Mouse (Mus musculus): ENCODE data around the gene Syt8. TPM values are rescaled to one million over a fixed set of nuclear protein-coding genes. Genes with fewer than 3 reads are reported as not detected.
A peak's percentile ranks its signal among the peaks of the same experiment; 100 is the strongest.

Syt8 gene
- 0.37 and 0.66 TPM in 2 replicates for polyA plus RNA-seq (2015; fragmentation: Nextera tagmentation; extraction: Ambion mirVana)

DNA sequence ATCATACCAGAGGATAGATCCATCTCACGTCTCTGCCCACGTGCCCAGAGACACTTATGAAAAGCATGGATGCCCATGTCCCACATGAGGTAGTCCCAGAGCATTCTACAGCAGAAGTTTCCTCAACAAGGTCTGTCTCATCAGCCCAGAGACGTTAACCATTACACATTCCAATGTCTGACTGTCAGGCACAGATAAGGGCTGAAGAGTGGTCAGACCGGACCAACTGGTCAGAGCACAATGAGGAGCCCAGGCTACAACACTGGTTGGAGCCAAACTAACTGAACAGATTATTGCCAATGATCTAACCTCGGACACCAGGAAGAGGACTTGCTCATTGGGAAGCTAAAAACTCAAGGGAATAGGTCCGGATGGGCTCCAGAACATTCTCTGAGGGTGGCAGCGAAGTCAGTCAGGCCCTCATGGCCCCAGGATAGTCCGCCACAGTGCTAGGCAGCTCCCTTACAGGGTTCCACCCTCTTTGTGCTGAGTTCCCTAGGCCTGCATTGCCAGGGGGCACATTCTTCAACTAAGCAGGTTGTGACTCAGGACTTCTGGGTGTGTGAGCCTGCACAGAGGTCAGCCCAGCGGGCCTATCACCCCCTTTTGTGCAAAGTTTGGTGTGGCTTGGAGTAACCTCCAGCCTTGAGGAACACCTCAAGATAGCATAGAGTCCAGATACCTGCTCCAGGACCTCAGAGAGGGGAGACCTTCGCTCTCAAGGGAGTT is at the start of gene Syt8:
Gene Syt8 (plus strand): TSS at position 714 of the 729 bp plus-strand sequence.
- Histone ChIP-seq H3K27me3 (no peaks in the 10 kb centered on the region), H3K9ac (peak within 1 kb of the TSS; percentile 58), H3K36me3 (no peaks in the 10 kb centered on the region), H3K9me3 (no peaks in the 10 kb centered on the region), H3K27ac (peak within 1 kb of the TSS; percentile 75), H3K4me3 (no peak within 1 kb of the TSS), H3K4me1 (peaks cover 55% of the 10 kb centered on the region), H3K4me2 (no peak within 1 kb of the TSS)
- no peak for ATAC-seq (ENCODE audit: insufficient number of reproducible peaks, insufficient read depth, low FRiP score, low TSS enrichment, low read depth)
- WGBS: 79% methylated on average over 10 of the region's 10 CpGs

DNA sequence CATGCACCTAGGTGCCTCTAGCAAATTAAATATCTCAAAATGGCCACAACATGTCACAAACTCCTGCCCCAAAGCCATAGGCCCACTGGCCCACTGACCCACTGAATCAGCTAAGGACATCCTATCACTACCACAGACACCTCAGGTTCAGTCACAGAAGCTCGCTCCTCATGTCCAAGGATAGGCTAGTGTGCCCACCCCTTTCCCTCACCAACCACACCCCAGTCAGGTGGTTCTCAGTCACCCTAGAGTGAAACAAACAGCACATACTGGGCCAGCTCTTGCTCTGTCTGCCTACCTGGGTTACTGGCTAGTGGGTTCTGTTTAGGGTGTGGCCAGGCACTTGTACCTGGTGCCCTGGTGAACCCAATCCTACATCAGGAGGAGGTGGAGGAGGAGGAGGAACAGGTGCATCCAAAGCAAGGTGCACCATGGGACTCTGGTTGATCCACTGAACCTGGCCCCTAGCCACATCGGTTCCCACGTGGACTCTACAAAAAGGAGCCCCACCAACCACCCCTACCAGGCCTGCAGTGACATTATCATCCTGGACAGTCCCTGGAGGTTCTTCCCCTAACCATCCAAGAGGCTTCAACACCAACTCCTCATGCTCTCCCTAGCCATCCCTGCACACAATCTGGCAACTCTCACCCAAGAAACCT is 48.8 kb upstream of the Syt8 start:
- H3K27ac ChIP-seq: no peak overlapping the region
- peaks cover 47% of the 10 kb centered on the region for H3K36me3 ChIP-seq
- H3K27me3 ChIP-seq: no peaks in the 10 kb centered on the region
- H3K9ac ChIP-seq: peak overlapping the region; percentile 95
- H3K4me2 ChIP-seq: peak overlapping the region; percentile 90
- H3K9me3 ChIP-seq: no peaks in the 10 kb centered on the region
- H3K4me3 ChIP-seq: peak overlapping the region; percentile 83
- H3K4me1 ChIP-seq: peaks cover 18% of the 10 kb centered on the region
- WGBS: 92% methylated on average over 3 of the region's 3 CpGs
- no peak for ATAC-seq (ENCODE audit: insufficient number of reproducible peaks, insufficient read depth, low FRiP score, low TSS enrichment, low read depth)

DNA sequence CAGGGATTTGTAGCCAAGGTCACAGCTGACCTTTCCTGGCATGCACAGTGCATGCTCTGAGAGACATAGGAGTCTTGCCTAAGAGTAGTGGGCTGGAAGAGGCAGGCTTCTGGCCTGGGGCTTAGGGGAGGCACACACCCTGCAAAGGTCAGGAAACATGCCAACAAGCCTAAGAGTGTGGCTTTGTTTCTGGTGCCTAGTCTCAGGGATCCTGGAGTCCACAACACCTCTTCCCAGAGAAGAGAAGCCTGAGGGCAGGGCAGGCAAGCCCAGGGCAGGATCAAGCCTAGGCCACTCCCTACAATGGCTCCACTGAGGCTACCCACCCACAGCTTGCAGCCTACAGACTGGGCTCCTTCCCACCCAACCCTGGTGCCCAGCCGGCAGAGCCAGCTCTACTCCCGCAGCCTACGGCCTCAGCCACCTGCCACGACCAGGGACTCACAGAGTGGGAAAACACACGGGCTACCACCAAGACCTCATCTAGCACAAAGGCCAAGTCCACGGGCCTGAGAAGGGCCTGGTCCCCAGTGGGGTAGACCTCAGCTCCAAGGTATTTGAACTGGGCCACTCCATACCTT is 47.9 kb upstream of the Syt8 start:
- H3K9me3 ChIP-seq: no peaks in the 10 kb centered on the region
- H3K36me3 ChIP-seq: peaks cover 39% of the 10 kb centered on the region
- H3K27me3 ChIP-seq: no peaks in the 10 kb centered on the region
- H3K9ac ChIP-seq: peak overlapping the region; percentile 95
- H3K27ac ChIP-seq: no peak overlapping the region
- 53% methylated on average over 6 of the region's 6 CpGs for WGBS
- peaks cover 18% of the 10 kb centered on the region for H3K4me1 ChIP-seq
- ATAC-seq (ENCODE audit: insufficient number of reproducible peaks, insufficient read depth, low FRiP score, low TSS enrichment, low read depth): no peak
- peak overlapping the region; percentile 83 for H3K4me3 ChIP-seq
- peak overlapping the region; percentile 90 for H3K4me2 ChIP-seq

DNA sequence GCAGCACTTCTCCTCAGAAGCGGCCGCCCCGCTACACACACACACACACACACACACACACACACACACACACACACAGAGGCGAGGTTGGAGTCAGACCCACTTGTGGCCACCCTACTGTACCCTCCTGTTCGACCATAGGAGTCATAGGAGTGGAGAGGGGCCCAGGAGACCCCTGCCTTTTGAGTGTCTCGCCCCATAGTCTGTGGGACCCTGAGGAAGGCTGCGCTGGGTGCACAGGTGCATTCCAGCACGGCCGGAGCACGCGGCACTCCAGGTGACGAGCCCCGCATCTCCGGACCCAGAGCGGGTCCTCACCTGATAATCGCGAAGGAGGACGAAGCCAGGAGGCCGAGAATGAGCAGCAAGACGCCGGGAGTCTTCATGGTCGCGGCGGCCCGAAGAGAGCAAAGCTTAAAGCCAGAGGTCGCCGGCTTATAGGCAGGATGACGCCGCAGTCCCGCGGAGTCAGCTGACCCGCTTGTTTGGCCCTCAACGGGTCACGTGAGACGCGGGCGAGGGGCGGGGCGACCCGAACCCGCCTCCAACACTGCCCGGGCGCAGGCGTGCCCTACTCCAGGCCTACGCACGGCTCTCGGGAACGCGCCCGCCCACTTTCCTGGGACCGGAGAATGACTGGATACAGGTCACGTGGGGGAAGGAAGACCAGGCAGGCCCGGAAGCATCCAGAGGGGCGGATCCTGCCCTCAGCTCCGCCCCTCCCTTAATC is 47.1 kb upstream of the Syt8 start, which contains the start of gene Ctsd:
Gene Ctsd (minus strand): TSS at position 620 of the 730 bp plus-strand sequence.
- Histone ChIP-seq H3K27ac (peak within 1 kb of the TSS; percentile 66), H3K27me3 (no peaks in the 10 kb centered on the region), H3K9me3 (no peaks in the 10 kb centered on the region), H3K9ac (peak within 1 kb of the TSS; percentile 95), H3K36me3 (peaks cover 30% of the 10 kb centered on the region), H3K4me3 (peak within 1 kb of the TSS; percentile 83), H3K4me1 (peaks cover 18% of the 10 kb centered on the region), H3K4me2 (peak within 1 kb of the TSS; percentile 90)
- WGBS: under 1% methylated on average over 54 of the region's 55 CpGs
- ATAC-seq (ENCODE audit: insufficient number of reproducible peaks, insufficient read depth, low FRiP score, low TSS enrichment, low read depth): peak; percentile 96

DNA sequence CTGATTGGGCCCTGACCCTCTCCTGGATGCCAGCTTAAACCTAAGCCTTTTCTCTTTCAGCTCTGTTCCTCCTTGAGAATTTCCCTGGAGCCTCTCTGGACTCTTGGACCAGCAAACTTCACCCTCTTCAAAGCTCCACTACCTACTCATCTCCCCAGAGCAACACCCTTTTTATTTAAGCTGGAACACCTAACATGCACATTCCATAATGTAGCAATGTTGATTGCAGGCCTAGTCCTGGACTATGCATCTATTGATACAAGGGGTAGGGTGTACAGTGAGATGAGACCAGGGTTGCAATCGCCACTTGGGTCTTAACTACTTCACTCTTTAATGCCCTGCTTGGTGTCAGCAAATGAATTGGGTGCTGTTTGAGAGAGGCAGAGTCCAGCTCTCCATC is 46.5 kb upstream of the Syt8 start:
- Histone ChIP-seq H3K4me3 (peak overlapping the region; percentile 83), H3K4me1 (peaks cover 18% of the 10 kb centered on the region), H3K36me3 (peaks cover 24% of the 10 kb centered on the region), H3K9ac (no peak overlapping the region), H3K27me3 (no peaks in the 10 kb centered on the region), H3K9me3 (no peaks in the 10 kb centered on the region), H3K27ac (peak overlapping the region; percentile 66), H3K4me2 (peak overlapping the region; percentile 90)
- 91% methylated on average over 1 of the region's 1 CpGs for WGBS
- ATAC-seq (ENCODE audit: insufficient number of reproducible peaks, insufficient read depth, low FRiP score, low TSS enrichment, low read depth): no peak

DNA sequence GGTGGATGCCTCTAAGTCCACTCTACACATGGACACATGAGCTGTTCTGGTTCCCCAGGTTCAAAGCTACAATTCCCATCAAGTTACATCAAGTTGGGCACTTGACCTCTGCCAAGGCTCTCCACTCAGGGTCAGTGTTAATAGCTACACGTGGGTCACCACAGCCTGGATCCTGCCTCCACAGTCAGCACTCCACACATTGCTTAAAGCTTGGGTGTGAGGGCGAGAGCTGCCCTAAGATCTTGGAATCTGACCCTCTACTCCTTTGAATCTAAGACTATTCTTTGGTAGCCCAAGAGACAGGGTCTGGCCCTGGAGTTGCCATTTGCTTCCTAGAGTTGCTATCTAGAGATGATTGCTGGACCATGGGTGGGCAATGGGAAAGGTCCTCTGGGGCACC is 45.9 kb upstream of the Syt8 start:
- Histone ChIP-seq H3K36me3 (peaks cover 19% of the 10 kb centered on the region), H3K9me3 (no peaks in the 10 kb centered on the region), H3K27me3 (no peaks in the 10 kb centered on the region), H3K4me1 (peaks cover 18% of the 10 kb centered on the region), H3K27ac (no peak overlapping the region), H3K4me2 (no peak overlapping the region), H3K4me3 (no peak overlapping the region), H3K9ac (no peak overlapping the region)
- ATAC-seq (ENCODE audit: insufficient number of reproducible peaks, insufficient read depth, low FRiP score, low TSS enrichment, low read depth): no peak
- 97% methylated on average over 2 of the region's 2 CpGs for WGBS

DNA sequence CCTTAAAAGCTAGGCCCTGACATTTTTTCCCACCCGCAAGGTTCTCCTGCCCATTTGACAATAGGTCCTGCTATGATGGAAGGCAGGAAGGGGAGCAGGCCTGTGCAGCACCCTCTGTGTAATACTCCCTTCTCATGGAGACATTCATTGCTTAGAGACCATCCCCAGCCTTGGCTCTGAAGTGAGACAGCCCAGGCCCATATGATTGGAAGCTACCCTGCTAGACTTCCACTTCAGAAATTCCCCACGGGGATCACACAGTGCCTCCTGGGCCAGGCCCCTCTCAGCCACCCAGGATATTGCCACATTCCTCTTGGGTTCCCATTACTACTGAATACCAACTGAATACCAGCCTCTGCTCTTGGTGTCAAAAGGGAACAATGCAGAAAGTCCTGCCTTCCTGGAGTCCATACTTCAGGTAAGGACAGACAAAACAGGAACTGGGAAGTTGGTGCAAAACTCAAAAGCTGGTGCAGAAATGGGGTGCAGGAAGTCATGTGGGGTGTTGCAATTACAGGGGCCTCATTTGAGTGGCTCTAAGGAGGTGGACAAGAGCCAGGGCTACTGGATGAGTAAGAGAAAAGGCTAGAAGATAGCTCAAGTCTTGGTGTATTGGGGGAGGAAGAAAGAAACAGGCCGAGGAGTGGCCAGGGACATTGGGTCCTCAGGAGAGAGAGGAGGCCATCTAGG is 44.5 kb upstream of the Syt8 start:
- no peak overlapping the region for H3K4me3 ChIP-seq
- ATAC-seq (ENCODE audit: insufficient number of reproducible peaks, insufficient read depth, low FRiP score, low TSS enrichment, low read depth): no peak
- no peak overlapping the region for H3K9ac ChIP-seq
- peaks cover 18% of the 10 kb centered on the region for H3K4me1 ChIP-seq
- peaks cover 5% of the 10 kb centered on the region for H3K36me3 ChIP-seq
- 84% methylated on average over 3 of the region's 3 CpGs for WGBS
- no peaks in the 10 kb centered on the region for H3K9me3 ChIP-seq
- H3K27me3 ChIP-seq: no peaks in the 10 kb centered on the region
- no peak overlapping the region for H3K4me2 ChIP-seq
- H3K27ac ChIP-seq: no peak overlapping the region; the same call in 1 of the 2 replicates

DNA sequence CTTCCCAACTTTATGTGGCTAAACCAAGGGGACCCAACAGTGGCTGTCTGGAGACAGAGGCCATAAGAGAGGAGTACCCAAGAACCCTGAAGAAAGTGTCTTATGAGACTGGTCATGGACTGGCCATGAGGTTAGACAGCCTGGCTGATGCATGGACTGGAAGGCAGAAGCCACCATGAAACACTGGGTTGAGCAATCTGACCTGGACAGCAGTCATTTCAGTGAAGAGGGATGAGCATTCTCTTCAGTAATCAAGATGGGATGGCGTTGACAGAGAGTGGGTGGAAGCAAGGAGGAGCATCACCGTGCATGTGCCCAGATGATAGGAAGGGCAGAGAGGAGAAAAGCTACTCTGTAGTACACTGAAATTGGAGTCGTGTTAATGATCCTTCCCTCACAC is 43.5 kb upstream of the Syt8 start:
- peaks cover 11% of the 10 kb centered on the region for H3K4me1 ChIP-seq
- no peaks in the 10 kb centered on the region for H3K36me3 ChIP-seq
- H3K27me3 ChIP-seq: no peaks in the 10 kb centered on the region
- WGBS: 85% methylated on average over 3 of the region's 3 CpGs
- H3K4me3 ChIP-seq: no peak overlapping the region
- no peaks in the 10 kb centered on the region for H3K9me3 ChIP-seq
- H3K27ac ChIP-seq: no peak overlapping the region
- ATAC-seq (ENCODE audit: insufficient number of reproducible peaks, insufficient read depth, low FRiP score, low TSS enrichment, low read depth): no peak
- no peak overlapping the region for H3K4me2 ChIP-seq
- no peak overlapping the region for H3K9ac ChIP-seq

DNA sequence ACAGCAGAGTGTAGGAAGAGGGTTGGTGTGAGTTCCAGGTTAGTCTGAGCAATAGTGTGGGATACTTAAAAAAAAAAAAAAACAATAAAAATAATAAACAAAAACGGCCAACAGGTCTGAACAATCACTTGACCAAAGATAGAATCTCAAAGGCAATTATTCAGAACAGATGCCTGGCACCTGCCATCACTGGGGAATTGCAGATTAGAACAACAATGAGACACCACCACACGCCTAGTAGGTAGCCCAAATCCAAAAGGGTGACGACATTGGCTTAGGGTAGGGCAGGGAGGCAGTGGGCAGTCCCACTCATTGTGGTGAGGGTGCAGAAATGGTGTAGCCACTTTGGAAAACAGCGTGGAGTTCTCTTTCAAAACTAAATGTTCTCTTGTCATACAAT is 43.0 kb upstream of the Syt8 start:
- H3K27ac ChIP-seq: no peak overlapping the region
- H3K4me1 ChIP-seq: peaks cover 6% of the 10 kb centered on the region
- no peaks in the 10 kb centered on the region for H3K36me3 ChIP-seq
- H3K27me3 ChIP-seq: no peaks in the 10 kb centered on the region
- no peak overlapping the region for H3K9ac ChIP-seq
- no peak overlapping the region for H3K4me2 ChIP-seq
- 66% methylated on average over 4 of the region's 4 CpGs for WGBS
- no peaks in the 10 kb centered on the region for H3K9me3 ChIP-seq
- H3K4me3 ChIP-seq: no peak overlapping the region
- no peak for ATAC-seq (ENCODE audit: insufficient number of reproducible peaks, insufficient read depth, low FRiP score, low TSS enrichment, low read depth)

DNA sequence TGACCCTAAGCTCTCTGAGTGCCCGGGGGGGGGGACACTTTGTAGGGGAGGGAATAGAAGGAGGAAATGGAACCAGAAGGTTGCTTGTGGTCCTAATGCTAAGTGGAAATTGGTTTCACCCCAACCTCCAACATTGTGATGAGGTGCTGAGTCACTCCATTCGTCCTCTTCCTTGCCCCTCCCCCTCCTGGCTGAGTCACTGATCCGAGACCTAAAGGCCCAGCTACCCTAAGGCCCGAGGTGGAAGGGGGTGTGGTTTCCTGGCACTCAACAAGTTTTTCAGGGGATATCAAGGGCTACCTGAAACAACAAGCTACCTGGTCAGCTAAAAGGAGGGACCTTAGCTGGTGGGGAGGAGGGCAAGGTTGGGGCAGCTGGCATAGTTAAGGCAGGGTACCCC is 41.5 kb upstream of the Syt8 start:
- no peaks in the 10 kb centered on the region for H3K4me1 ChIP-seq
- H3K9me3 ChIP-seq: no peaks in the 10 kb centered on the region
- no peak for ATAC-seq (ENCODE audit: insufficient number of reproducible peaks, insufficient read depth, low FRiP score, low TSS enrichment, low read depth)
- no peak overlapping the region for H3K4me3 ChIP-seq
- no peak overlapping the region for H3K27ac ChIP-seq
- WGBS: 23% methylated on average over 4 of the region's 4 CpGs
- no peak overlapping the region for H3K9ac ChIP-seq
- no peaks in the 10 kb centered on the region for H3K36me3 ChIP-seq
- no peak overlapping the region for H3K4me2 ChIP-seq
- no peaks in the 10 kb centered on the region for H3K27me3 ChIP-seq

All from embryonic facial prominence, embryonic 13.5 days (tissue).